Mouse (Mus musculus): Measurements from ENCODE around the gene Tbcel. TPM values are rescaled to one million over a fixed set of nuclear protein-coding genes. Genes with fewer than 3 reads are reported as not detected.

Gene Tbcel
- polyA plus RNA-seq, 1 experiment from 2014 or later: 4.4 TPM

DNA sequence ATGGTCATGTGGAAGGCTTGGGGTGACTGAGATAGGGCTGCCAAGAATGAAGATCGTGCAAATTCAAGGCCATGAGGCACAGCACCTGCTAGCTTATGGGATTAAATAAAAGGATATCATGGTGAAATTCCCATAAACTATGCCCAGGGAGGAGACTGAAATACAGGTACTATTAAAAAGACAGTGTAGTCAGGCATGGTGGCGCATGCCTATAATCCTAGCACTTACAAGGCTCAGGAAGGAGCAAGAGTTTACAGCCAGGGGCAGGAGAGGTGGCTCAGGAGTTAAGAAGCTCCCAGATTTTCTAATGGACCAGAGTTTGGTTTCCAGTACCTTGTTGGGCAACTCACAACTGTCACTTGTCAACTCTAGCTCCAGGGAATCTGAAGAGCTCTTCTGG, 76.0 kb downstream of the Tbcel start:
- H3K4me2 ChIP-seq (replicated peaks): no peak overlapping the region
- no peak overlapping the region for H3K4me3 ChIP-seq
- 93% methylated on average over 2 of the region's 2 CpGs for WGBS
- H3K9ac ChIP-seq: no peak overlapping the region
- H3K4me1 ChIP-seq: peaks cover 12% of the 10 kb centered on the region; the same call in 1 of the 2 replicates
- H3K36me3 ChIP-seq: peaks cover 62% of the 10 kb centered on the region
- no peaks in the 10 kb centered on the region for H3K9me3 ChIP-seq
- H3K27ac ChIP-seq: no peak overlapping the region
- ATAC-seq (ENCODE audit: low FRiP score, low read depth): no peak
- H3K27me3 ChIP-seq: no peaks in the 10 kb centered on the region

DNA sequence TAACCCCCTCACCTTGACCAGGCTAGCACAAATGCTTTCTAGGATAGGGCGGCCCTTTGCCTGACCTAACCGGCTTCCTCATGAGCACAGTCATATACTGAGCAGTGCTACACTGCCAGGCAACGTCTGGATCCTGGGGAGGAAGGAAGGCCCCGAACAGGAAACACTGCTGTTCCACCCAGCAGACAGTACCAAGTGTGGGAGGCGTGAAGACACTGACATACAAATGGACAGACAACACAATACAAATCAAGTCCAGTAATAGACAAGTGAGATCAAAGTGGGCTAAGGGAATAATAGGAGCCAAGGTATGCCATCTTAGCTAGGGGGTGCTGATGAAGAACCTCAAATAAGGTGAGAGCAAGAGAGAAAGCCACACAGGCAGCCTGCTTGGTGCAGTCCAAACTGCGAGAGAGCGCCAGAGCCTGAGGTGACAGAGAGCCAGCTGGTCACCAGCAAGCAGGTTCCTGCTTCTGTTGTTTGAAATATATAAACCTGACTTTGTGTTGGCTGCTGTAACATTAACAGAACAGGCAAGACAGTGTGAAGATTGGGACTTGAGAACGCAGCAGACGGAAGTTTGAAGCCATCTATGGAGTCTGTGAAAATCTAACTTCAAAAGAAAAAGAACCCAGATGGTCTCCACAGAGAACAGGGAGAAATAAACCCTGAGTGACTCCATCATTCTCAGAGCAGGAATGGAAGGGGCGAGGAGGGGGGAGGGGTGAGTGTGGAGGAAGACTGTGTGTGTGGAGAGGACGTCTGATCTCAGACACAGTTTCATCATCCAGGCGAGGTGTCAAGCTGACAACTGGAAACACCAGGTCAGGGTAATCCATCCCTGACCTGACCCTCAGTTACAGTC, 79.3 kb downstream of the Tbcel start:
- no peak overlapping the region for H3K9ac ChIP-seq
- H3K27me3 ChIP-seq: no peaks in the 10 kb centered on the region
- no peak overlapping the region for H3K27ac ChIP-seq
- ATAC-seq (ENCODE audit: low FRiP score, low read depth): no peak
- 55% methylated on average over 12 of the region's 12 CpGs for WGBS
- H3K36me3 ChIP-seq: peaks cover 48% of the 10 kb centered on the region
- no peaks in the 10 kb centered on the region for H3K9me3 ChIP-seq
- H3K4me1 ChIP-seq: peaks cover 19% of the 10 kb centered on the region; the same call in 1 of the 2 replicates
- H3K4me3 ChIP-seq: no peak overlapping the region
- no peak overlapping the region for H3K4me2 ChIP-seq (replicated peaks)

DNA sequence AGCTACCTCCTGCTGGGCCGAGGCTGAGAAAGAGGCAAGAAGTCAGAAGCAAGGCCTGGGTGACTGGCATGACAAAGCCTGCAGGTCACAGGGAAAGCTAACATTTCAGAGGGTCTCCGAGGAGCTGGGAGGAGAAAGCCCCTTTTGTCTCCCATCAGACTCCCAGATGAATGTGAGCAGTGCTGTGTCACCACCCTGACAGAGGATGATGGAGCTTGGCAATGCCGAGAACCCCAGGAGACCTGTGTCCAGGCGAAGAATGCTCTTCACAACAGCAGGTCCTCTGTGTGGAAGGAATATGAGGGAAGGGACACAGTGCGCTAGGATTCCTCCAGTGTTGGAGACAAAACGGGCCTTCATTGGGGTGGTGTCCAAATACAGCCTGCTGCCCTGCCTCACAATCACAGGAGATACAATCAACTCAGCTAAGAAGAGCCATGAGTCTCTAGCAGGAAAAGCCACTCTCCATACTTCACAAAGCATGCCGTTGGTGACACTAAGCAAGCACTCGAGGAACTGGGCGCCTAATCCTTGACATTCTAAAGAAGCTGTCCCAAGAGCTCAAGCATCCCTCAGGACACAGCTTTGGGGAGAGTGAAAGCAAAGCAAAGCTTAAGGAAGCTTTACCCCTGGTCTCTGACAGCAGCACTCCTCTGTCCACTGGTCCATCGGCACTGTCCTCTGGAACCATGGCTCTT, 80.8 kb downstream of the Tbcel start:
- Histone ChIP-seq H3K4me1 (peaks cover 19% of the 10 kb centered on the region; the same call in 1 of the 2 replicates), H3K27me3 (no peaks in the 10 kb centered on the region), H3K36me3 (peaks cover 52% of the 10 kb centered on the region), H3K4me3 (no peak overlapping the region), H3K9me3 (no peaks in the 10 kb centered on the region), H3K27ac (no peak overlapping the region), H3K9ac (no peak overlapping the region), H3K4me2 (replicated peaks) (no peak overlapping the region)
- ATAC-seq (ENCODE audit: low FRiP score, low read depth): no peak
- 80% methylated on average over 10 of the region's 10 CpGs for WGBS

DNA sequence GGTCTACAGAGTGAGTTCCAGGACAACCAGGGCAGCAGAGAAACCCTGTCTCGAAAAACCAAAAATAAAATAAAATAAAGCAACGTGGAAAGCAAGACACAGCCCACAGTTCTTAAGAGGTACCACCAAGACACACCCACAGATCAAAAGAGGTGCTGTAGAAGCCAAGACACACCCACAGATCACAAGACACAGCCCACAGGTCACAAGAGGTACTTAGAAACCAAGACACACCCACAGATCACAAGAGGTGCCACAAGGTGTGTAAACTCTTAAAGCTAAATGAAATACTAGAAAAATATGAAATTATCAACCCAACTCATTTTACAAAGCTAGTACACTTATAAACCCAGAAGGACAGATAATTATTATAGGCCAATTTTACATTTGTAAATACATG, 84.0 kb downstream of the Tbcel start:
- peaks cover 12% of the 10 kb centered on the region; the same call in 1 of the 2 replicates for H3K4me1 ChIP-seq
- H3K27ac ChIP-seq: no peak overlapping the region
- H3K9me3 ChIP-seq: no peaks in the 10 kb centered on the region
- H3K9ac ChIP-seq: no peak overlapping the region
- 86% methylated on average over 2 of the region's 2 CpGs for WGBS
- peaks cover 36% of the 10 kb centered on the region for H3K36me3 ChIP-seq
- no peak overlapping the region for H3K4me2 ChIP-seq (replicated peaks)
- no peak for ATAC-seq (ENCODE audit: low FRiP score, low read depth)
- no peak overlapping the region for H3K4me3 ChIP-seq
- H3K27me3 ChIP-seq: no peaks in the 10 kb centered on the region

DNA sequence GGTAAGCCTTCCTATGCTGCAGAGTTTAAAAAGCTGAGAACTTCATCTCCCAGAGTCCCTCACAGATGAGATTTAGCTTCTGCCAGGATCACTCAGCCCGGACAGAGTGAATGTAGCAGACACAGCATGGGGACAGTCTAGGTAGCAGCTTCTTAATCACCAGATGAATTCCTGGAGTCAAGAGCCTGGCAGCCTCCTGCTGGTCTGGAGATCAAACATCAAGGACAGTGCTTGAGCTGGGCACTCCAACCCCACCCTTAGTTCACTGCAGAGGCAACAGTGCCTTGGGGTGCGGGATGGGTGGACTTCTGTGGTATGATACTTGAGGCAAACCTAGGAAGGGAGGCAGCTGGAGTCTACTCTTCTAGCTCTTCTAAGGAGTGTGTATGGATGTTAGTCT, 87.9 kb downstream of the Tbcel start:
- Histone ChIP-seq H3K27ac (no peak overlapping the region), H3K9me3 (no peaks in the 10 kb centered on the region), H3K27me3 (no peaks in the 10 kb centered on the region), H3K36me3 (peaks cover 34% of the 10 kb centered on the region), H3K4me3 (no peak overlapping the region), H3K4me1 (peaks cover 4% of the 10 kb centered on the region), H3K9ac (no peak overlapping the region), H3K4me2 (replicated peaks) (no peak overlapping the region)
- no peak for ATAC-seq (ENCODE audit: low FRiP score, low read depth)
- 72% methylated on average over 2 of the region's 2 CpGs for WGBS

DNA sequence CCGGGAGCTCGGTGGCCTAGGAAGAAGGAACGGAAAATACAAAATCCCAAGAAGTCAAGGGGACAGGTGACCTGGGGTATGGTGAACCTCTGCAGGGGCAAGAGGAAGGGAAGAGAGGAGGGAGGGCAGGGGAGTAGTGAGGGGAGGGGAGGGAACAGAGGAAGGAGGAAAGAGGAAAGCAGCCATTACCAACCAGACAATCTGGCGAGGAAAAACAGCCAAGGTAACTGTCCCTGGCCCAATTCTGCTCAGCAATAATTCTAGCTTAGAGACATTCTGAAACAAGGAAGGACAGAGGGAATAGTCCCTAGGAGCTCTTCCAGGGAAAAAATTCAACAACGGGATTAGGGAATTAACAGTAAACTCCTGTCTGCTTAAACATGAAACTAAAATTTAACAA, 88.8 kb downstream of the Tbcel start:
- Histone ChIP-seq H3K4me3 (no peak overlapping the region), H3K36me3 (peaks cover 41% of the 10 kb centered on the region), H3K9ac (no peak overlapping the region), H3K4me1 (peaks cover 6% of the 10 kb centered on the region), H3K27ac (no peak overlapping the region), H3K4me2 (replicated peaks) (no peak overlapping the region), H3K27me3 (no peaks in the 10 kb centered on the region), H3K9me3 (no peaks in the 10 kb centered on the region)
- 88% methylated on average over 5 of the region's 5 CpGs for WGBS
- ATAC-seq (ENCODE audit: low FRiP score, low read depth): no peak

DNA sequence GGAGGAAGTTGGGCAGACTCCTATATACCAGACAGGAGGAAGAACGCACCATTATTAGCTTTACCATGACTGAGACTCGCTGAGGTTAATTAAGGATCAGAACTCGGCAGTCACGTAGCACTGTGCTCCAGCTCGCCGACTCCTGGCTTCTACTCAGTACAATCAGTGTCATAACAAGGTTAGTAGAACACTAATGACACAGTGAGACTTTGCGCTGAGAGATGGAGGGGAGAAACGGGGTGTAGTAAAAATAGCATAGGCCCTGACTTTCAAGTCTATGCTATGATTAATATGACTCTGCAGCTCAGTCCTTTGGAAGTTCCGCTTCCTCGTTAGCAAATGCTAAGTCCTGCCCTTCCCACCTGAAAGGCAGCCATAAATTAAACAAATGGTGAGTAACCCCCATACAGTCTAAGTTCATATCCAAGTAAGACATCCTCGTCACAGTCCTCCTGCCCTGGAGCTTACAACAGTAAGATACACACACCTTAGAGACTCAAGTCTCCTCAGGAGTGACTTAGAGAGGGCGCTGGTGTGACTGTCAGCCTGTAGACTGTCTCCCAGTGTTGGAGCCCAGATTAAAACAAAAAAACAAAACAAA, 90.2 kb downstream of the Tbcel start:
- H3K4me1 ChIP-seq: peaks cover 6% of the 10 kb centered on the region
- no peaks in the 10 kb centered on the region for H3K27me3 ChIP-seq
- H3K9me3 ChIP-seq: no peaks in the 10 kb centered on the region
- 50% methylated on average over 12 of the region's 12 CpGs for WGBS
- no peak overlapping the region for H3K9ac ChIP-seq
- no peak overlapping the region for H3K4me3 ChIP-seq
- H3K27ac ChIP-seq: no peak overlapping the region
- ATAC-seq (ENCODE audit: low FRiP score, low read depth): no peak
- H3K36me3 ChIP-seq: peaks cover 41% of the 10 kb centered on the region
- no peak overlapping the region for H3K4me2 ChIP-seq (replicated peaks)

DNA sequence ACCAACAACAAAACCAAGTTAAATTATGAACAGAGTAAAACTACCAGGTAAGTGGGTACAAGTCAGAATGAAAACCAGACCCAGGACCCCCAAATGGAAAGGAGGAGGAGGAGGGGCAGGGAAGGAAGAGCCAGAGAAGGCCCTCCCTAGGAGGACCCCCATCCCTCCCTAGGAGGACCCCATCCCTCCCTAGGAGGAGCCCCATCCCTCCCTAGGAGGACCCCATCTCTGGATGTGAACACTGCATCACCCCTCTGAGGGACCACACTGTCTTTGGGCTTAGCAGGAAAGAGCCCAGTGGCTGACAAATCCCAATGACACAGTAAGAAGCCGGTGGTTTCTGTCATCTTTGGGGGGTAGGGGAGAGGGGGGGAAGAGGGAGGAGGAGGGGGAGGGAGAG, 92.4 kb downstream of the Tbcel start:
- ATAC-seq (ENCODE audit: low FRiP score, low read depth): no peak
- H3K9ac ChIP-seq: no peak overlapping the region
- no peak overlapping the region for H3K27ac ChIP-seq
- no peak overlapping the region for H3K4me2 ChIP-seq (replicated peaks)
- no peaks in the 10 kb centered on the region for H3K27me3 ChIP-seq
- no peak overlapping the region for H3K4me3 ChIP-seq
- H3K36me3 ChIP-seq: peaks cover 29% of the 10 kb centered on the region
- WGBS: 47% methylated on average over 1 of the region's 1 CpGs
- H3K4me1 ChIP-seq: peaks cover 6% of the 10 kb centered on the region
- H3K9me3 ChIP-seq: no peaks in the 10 kb centered on the region

DNA sequence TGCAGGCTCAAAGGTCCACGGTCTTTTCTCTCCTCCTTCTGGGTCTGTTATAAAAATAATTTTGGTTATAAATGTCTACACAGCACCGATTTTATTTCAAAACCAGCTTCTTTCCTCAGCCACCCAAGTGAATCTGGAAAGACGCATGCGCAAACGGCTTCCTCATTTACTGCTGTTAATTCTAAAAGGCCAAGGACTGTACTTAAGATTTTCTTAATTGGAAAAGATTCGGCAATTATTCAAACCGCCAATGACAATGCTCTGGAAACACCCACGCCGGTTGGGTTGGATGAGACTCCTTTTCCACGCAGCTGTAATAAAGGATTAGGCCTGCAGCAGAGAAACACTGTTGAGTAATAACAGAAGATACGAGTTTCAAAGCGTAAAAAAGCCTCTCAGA, 94.3 kb downstream of the Tbcel start:
- Histone ChIP-seq H3K9me3 (no peaks in the 10 kb centered on the region), H3K4me2 (replicated peaks) (no peak overlapping the region), H3K4me3 (no peak overlapping the region), H3K4me1 (peaks cover 6% of the 10 kb centered on the region), H3K27me3 (no peaks in the 10 kb centered on the region), H3K36me3 (peaks cover 29% of the 10 kb centered on the region), H3K27ac (no peak overlapping the region), H3K9ac (no peak overlapping the region)
- no peak for ATAC-seq (ENCODE audit: low FRiP score, low read depth)
- WGBS: 78% methylated on average over 12 of the region's 12 CpGs

DNA sequence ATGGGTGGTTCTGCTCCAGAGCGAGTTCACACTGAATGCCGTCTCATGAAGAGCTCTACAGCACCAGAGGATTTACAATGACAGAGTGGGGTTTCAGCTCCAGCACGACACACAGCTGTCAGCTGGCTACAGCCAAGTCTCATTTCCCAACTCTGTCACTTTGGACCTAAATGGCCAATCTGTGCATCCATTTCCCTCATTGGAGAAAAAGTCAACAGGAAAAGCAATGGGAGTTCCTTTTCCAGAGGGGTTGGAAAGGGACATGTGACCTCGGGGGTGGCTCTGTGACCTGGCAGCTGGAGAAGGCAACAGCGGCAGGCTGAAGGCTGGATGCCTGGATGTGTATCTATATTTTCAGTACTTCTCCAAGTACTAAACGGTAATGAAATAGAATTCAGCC, 96.3 kb downstream of the Tbcel start:
- WGBS: 90% methylated on average over 6 of the region's 6 CpGs
- no peak overlapping the region for H3K4me2 ChIP-seq (replicated peaks)
- no peak overlapping the region for H3K9ac ChIP-seq
- peaks cover 6% of the 10 kb centered on the region for H3K4me1 ChIP-seq
- H3K27me3 ChIP-seq: no peaks in the 10 kb centered on the region
- H3K4me3 ChIP-seq: no peak overlapping the region
- no peak overlapping the region for H3K27ac ChIP-seq
- no peak for ATAC-seq (ENCODE audit: low FRiP score, low read depth)
- H3K36me3 ChIP-seq: peaks cover 22% of the 10 kb centered on the region
- no peaks in the 10 kb centered on the region for H3K9me3 ChIP-seq

DNA sequence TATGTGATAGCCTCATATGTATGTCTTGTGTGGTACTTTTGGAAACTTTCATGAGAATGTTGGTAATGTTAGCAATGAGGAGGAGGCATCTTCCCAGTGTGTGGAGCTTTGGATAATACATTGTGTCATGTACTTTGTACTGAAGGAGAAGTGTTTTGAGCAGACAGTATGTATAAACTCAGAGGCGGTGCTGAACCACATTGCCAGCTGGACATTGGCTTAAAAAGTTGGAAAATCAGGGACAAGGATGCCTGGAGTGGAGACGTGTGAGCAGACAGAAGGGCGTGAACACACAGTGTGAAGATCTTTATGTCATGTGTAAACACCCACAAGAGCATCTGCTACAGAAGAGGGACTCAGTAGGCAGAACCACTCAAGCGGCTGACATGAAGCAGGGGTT, 101.9 kb downstream of the Tbcel start:
- Histone ChIP-seq H3K4me2 (replicated peaks) (no peak overlapping the region), H3K4me3 (no peak overlapping the region), H3K36me3 (no peaks in the 10 kb centered on the region), H3K9me3 (no peaks in the 10 kb centered on the region), H3K27ac (no peak overlapping the region), H3K9ac (no peak overlapping the region), H3K4me1 (no peaks in the 10 kb centered on the region), H3K27me3 (no peaks in the 10 kb centered on the region)
- WGBS: 86% methylated on average over 4 of the region's 4 CpGs
- ATAC-seq (ENCODE audit: low FRiP score, low read depth): no peak

DNA sequence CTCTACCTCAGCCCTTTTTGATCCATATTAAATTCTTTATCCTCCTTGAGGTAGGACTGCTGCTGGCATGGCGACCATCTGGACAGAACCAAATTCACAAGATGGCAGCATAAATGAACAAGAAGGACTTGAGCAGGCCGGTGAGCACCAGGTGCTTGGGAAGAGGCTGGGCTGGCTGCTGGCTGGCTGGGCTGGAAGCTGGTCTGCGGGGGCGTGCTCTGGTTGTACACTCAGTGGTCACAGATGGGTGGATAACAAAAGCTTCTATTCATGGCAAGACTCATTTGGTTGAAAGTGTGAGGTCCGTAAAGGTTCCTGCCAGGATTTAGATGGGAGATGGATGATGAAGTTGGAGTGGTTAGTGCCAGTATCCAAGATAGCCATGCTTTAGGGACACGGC, 106.1 kb downstream of the Tbcel start:
- no peaks in the 10 kb centered on the region for H3K27me3 ChIP-seq
- no peaks in the 10 kb centered on the region for H3K9me3 ChIP-seq
- ATAC-seq (ENCODE audit: low FRiP score, low read depth): no peak
- no peak overlapping the region for H3K9ac ChIP-seq
- no peak overlapping the region for H3K4me3 ChIP-seq
- H3K27ac ChIP-seq: no peak overlapping the region
- WGBS: 82% methylated on average over 6 of the region's 6 CpGs
- H3K4me2 ChIP-seq (replicated peaks): no peak overlapping the region
- H3K36me3 ChIP-seq: no peaks in the 10 kb centered on the region
- 0 out of 2 replicates have a peak, but pooled peaks cover 3% of the 10 kb centered on the region for H3K4me1 ChIP-seq
